Mouse (Mus musculus) limb, embryonic 11.5 days (tissue): ENCODE data around the gene Ctc1. TPM values are rescaled to one million over a fixed set of nuclear protein-coding genes. Genes with fewer than 3 reads are reported as not detected.

Source experiments
- ATAC-seq: fragments of 200-750 bp; cut with Nextera tagmentation; 2 replicates; pipeline ENCODE4 v1.8.0; 2017; ENCODE audit warnings: low read depth; ENCODE audit not compliant: insufficient number of reproducible peaks, low FRiP score, low TSS enrichment
- DNase-seq: peaks from one replicate; pipeline ENCODE4 v3.0.0-alpha.2; 2015; ENCODE audit warnings: low spot score
- H3K27ac ChIP-seq: fragments of 300-500 bp; sonication (generic); replicated peaks from 2 replicates; pipeline ENCODE4 v1.5.1; 2014; ENCODE audit warnings: low read depth, mild to moderate bottlenecking, low read length
- H3K27me3 ChIP-seq: fragments of 300-500 bp; sonication (generic); 2 replicates; pipeline ENCODE4 v1.6.1; 2014; ENCODE audit warnings: mild to moderate bottlenecking, low read length, mixed read lengths; ENCODE audit not compliant: control insufficient read depth, insufficient read depth
- H3K36me3 ChIP-seq: fragments of 300-500 bp; sonication (generic); 2 replicates; pipeline ENCODE4 v1.6.1; 2014; ENCODE audit warnings: mild to moderate bottlenecking, low read length, moderate library complexity, mixed read lengths; ENCODE audit not compliant: control insufficient read depth, insufficient read depth
- H3K4me1 ChIP-seq: fragments of 300-500 bp; sonication (generic); 2 replicates; pipeline ENCODE4 v1.6.1; 2014; ENCODE audit warnings: low read length, mixed read lengths; ENCODE audit not compliant: control insufficient read depth, insufficient read depth
- H3K4me2 ChIP-seq: fragments of 300-500 bp; sonication (generic); 2 replicates; pipeline ENCODE4 v1.6.1; 2014; ENCODE audit warnings: low read depth, mild to moderate bottlenecking, moderate library complexity; ENCODE audit not compliant: severe bottlenecking
- H3K4me3 ChIP-seq: fragments of 300-500 bp; sonication (generic); 2 replicates; pipeline ENCODE4 v1.5.1; 2014; ENCODE audit warnings: low read depth, low read length
- H3K9ac ChIP-seq: fragments of 300-500 bp; sonication (generic); 2 replicates; pipeline ENCODE4 v1.6.1; 2014; ENCODE audit warnings: mild to moderate bottlenecking, low read length
- H3K9me3 ChIP-seq: fragments of 300-500 bp; sonication (generic); 2 replicates; pipeline ENCODE4 v1.6.1; 2016; ENCODE audit warnings: low read length; ENCODE audit not compliant: control insufficient read depth
- WGBS: fragments of 180-500 bp; shearing (Covaris S2); extraction: QIAGEN DNeasy Blood & Tissue Kit; methylation state at CpG from one replicate; pipeline ENCODE4 v1.1.7; 2014; 5-methylcytosine and 5-hydroxymethylcytosine counted together
- polyA plus RNA-seq: library from polyadenylated mRNA; unstranded; fragments of >200 nt; fragmentation: Nextera tagmentation; extraction: Ambion mirVana; gene quantifications from 2 replicates; pipeline ENCODE4 v1.2.1, GENCODE M21; 2014

Gene Ctc1
- polyA plus RNA-seq, 1 experiment from 2014 or later, result 80.4 TPM

DNA sequence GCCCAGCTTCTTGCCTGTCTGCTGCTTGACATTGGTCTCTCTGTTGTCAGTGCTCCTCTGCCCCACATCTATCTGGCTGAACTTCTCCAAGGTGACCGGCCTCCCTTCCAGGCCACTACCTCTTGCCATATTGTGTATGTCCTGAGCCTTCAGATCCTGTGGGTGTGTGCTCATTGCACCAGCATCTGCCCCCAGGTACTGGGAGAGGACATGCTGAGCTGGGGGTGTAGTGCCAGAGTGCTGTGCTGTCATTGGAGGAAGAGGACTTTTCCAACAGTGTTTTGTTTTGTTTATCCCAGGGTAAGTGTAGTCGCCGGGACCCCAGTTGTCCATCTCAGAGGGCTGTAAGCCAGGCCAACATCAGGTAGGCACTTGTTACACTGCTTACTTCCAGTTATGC is 18.9 kb downstream of the Ctc1 start:
- Histone ChIP-seq H3K27ac (no peak overlapping the region), H3K27me3 (no peaks in the 10 kb centered on the region), H3K9ac (no peak overlapping the region), H3K4me1 (peaks cover 12% of the 10 kb centered on the region; the same call in 1 of the 2 replicates), H3K4me2 (no peak overlapping the region), H3K36me3 (peaks cover 20% of the 10 kb centered on the region), H3K4me3 (no peak overlapping the region), H3K9me3 (no peaks in the 10 kb centered on the region)
- no peak for DNase-seq
- ATAC-seq, result no peak
- 87% methylated on average over 3 of the region's 3 CpGs for WGBS

DNA sequence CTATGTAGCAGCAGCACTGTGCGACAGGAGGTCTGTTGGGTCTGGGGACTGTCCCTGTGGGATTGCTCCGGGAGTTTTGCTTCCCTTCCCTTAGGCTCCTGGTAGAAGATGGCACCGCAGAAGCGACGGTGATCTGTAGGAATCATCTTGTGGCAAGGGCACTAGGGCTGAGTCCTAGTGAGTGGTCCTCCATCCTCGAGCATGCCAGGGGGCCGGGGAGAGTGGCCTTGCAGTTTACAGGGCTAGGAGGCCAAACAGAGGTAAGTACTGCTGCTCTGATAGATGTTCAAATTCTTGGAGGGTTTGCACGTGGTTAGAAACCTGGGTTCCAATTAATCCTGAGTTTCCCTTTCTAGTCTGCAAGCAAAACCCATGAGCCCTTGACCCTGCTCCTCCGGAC is 19.7 kb downstream of the Ctc1 start:
- no peak overlapping the region for H3K27ac ChIP-seq
- H3K9ac ChIP-seq, result no peak overlapping the region
- H3K27me3 ChIP-seq, result no peaks in the 10 kb centered on the region
- peaks cover 12% of the 10 kb centered on the region; the same call in 1 of the 2 replicates for H3K4me1 ChIP-seq
- H3K36me3 ChIP-seq, result peaks cover 16% of the 10 kb centered on the region
- no peaks in the 10 kb centered on the region for H3K9me3 ChIP-seq
- DNase-seq (no peak), ATAC-seq (no peak)
- 85% methylated on average over 9 of the region's 9 CpGs for WGBS
- 0 out of 2 replicates have a peak overlapping the region, but pooled peaks have one; percentile 3 for H3K4me2 ChIP-seq
- no peak overlapping the region for H3K4me3 ChIP-seq

DNA sequence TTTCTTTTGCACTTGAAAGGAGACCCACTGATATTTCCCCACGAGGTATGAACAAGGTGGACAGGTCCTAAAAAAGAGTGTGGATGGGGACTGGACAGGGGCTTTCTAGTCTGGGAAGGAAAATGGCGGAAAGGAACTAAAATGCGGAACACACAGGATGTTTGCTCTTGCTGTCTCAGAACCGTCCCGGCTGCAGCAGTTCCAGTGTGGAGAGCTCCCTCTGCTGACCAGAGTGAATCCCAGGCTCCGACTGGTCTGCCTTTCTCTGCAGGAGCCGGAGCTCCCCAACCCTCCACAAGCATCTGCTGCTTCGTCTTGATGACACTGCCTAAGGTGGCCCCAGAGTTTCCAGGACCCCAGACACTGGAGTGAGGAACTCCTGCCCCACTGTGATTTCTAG is 20.1 kb downstream of the Ctc1 start:
- Histone ChIP-seq H3K4me1 (peaks cover 12% of the 10 kb centered on the region; the same call in 1 of the 2 replicates), H3K4me2 (peak overlapping the region; percentile 3; the same call in 1 of the 2 replicates), H3K9ac (no peak overlapping the region), H3K27ac (no peak overlapping the region), H3K9me3 (no peaks in the 10 kb centered on the region), H3K4me3 (no peak overlapping the region), H3K36me3 (peaks cover 12% of the 10 kb centered on the region), H3K27me3 (no peaks in the 10 kb centered on the region)
- WGBS, result 14% methylated on average over 8 of the region's 8 CpGs
- DNase-seq (peak; percentile 87), ATAC-seq (no peak)

DNA sequence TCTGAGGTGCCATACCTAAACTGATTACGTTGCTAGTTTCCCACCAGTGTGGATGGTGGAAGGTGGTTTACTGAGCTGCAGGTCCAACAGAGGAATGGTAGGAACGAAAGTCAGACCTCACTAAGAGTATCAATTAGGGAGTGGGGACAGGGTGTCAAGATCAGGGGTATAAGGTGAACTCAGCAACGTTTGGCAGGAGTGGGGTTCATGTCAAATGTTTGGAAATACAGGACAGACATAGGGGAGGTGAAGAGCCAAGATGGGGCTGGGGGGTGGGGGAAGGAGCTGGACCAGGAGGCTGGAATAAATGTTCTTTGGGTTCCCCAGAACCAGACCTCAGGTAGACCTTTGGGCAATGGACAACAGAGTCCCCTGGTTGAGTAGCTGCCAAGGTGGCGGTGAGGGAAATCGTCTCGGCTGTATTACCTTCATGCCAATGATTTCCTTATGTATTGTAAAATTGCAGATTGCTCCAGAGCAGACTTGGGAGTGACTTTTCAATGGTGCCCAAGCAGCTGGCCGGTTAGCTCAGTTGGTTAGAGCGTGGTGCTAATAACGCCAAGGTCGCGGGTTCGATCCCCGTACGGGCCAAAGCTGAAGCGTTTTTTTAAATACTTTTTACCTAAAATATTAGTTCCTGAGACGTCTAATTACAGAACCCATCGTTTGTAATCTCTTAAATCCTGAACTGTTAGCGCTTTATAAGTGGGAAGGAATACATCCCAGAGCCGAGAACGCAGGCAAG is 20.9 kb downstream of the Ctc1 start:
- no peak for ATAC-seq
- Histone ChIP-seq H3K9me3 (no peaks in the 10 kb centered on the region), H3K4me1 (peaks cover 12% of the 10 kb centered on the region; the same call in 1 of the 2 replicates), H3K4me3 (peak overlapping the region; percentile 71), H3K36me3 (peaks cover 5% of the 10 kb centered on the region), H3K27me3 (no peaks in the 10 kb centered on the region), H3K4me2 (peak overlapping the region; percentile 54), H3K9ac (peak overlapping the region; percentile 72), H3K27ac (peak overlapping the region; percentile 72; the same call in 1 of the 2 replicates)
- DNase-seq, result peak; percentile 97
- WGBS, result 10% methylated on average over 20 of the region's 20 CpGs

DNA sequence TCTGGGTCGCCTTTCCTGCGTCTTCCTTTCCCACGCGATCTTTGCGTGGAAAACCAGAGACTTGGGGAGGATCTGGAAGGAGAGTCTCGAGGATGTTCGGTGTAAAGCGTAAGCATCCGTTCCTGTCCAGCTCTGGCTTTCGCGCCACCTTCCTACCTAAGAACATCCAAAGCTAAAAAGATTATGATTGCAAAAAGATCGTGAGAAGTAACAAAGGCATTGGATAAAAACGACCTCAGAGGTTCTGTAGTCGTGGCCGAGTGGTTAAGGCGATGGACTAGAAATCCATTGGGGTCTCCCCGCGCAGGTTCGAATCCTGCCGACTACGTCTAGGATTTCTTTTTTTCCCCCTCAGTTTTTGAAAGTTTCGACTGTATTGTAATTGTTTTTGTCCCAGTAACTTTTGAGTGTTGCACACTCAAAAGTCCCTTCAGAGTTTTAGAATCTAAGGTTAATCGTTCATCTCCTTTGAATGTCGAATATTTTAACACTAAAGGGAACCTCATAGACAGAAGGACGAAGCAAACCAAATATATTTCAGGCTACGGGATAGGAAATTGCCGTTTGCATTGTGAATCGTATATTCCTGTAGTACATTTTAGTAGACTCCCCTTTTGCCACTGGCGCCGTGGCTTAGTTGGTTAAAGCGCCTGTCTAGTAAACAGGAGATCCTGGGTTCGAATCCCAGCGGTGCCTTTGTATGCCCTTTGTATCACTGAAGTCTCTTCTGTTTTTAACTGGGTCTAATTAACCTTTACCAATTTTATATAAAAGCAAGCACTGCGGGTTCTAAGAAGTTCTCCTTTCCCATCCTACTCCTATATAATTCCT is 21.7 kb downstream of the Ctc1 start:
- ATAC-seq, result peak; percentile 18; the same call in 1 of the 2 replicates
- Histone ChIP-seq H3K36me3 (peaks cover 5% of the 10 kb centered on the region; the same call in 1 of the 2 replicates), H3K27ac (peak overlapping the region; percentile 72; the same call in 1 of the 2 replicates), H3K9ac (peak overlapping the region; percentile 72), H3K4me3 (peak overlapping the region; percentile 71), H3K9me3 (no peaks in the 10 kb centered on the region), H3K4me2 (peak overlapping the region; percentile 54), H3K27me3 (no peaks in the 10 kb centered on the region), H3K4me1 (peaks cover 12% of the 10 kb centered on the region; the same call in 1 of the 2 replicates)
- WGBS, result under 1% methylated on average over 34 of the region's 34 CpGs
- peak; percentile 95 for DNase-seq

DNA sequence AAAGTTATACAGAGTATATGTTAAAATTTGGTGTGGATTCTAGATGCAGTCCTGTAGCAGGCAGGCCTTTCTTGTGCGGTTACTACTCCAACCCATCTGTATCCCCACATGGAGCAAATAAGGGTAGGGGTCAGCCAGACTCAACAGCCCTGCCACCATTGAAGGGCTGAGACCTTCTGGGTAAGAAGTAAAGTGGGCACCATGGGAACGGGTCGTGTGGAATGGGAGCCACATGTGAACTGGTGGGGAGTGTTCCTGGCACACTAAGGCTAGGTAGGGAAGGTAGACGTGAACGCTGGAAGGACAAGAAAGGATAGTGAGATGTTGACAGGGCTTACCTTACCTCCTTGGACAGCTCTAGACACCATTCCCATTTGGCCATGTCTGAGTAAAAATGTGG is 22.5 kb downstream of the Ctc1 start:
- Histone ChIP-seq H3K9me3 (no peaks in the 10 kb centered on the region), H3K27ac (no peak overlapping the region), H3K36me3 (peaks cover 5% of the 10 kb centered on the region; the same call in 1 of the 2 replicates), H3K4me1 (peaks cover 12% of the 10 kb centered on the region; the same call in 1 of the 2 replicates), H3K9ac (no peak overlapping the region), H3K4me3 (peak overlapping the region; percentile 5; the same call in 1 of the 2 replicates), H3K4me2 (no peak overlapping the region; the same call in 1 of the 2 replicates), H3K27me3 (no peaks in the 10 kb centered on the region)
- DNase-seq (peak; percentile 25), ATAC-seq (no peak)
- 72% methylated on average over 5 of the region's 5 CpGs for WGBS

DNA sequence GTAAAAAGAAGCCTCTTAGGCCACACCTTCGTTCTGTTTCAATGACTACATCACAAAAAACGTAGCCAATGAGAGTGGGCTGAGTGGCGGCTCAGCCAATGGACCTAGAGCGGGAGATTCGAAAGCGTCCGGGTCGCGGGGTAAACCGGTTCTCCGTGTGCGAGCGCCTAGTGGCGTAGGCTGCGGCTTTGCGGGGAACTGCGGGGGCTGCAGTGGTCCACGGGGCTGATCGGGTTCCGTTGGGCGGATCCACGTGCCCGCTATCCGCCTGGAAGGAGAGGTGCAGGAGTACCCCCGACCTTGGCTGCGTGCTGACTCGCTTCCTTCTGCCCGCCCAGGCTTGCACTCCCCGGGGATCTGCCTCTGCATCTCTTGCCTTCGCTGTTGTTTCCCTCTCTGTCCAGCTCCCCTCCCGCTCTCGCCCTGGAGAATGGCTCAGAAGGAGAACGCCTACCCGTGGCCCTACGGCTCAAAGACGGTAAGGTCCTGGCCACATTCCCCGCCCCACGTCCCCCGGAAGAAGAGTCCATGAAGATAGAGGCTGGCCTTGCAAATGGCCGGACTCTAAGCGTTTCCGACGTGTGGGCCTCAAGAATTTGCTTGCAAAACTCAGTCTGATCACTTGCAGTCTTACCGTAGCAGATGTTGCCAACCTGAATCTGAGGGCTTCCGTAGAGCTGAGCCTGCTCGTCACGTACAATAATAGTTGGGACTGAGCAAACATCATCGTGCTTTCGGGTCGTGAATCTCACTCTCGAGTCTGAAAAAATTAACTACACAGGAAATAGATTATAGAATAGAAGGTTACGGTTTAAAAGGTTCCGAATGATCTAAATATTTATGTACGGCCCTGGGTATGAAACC is 30.1 kb downstream of the Ctc1 start, which contains the start of gene Aurkb:
Aurkb (plus strand) TSS at position 117 of the 864 bp plus-strand sequence.
- Histone ChIP-seq H3K27me3 (no peaks in the 10 kb centered on the region), H3K4me1 (peaks cover 8% of the 10 kb centered on the region), H3K4me2 (peak within 1 kb of the TSS; percentile 83), H3K27ac (peak within 1 kb of the TSS; percentile 90), H3K9ac (peak within 1 kb of the TSS; percentile 87), H3K4me3 (peak within 1 kb of the TSS; percentile 94), H3K36me3 (peaks cover 10% of the 10 kb centered on the region; the same call in 1 of the 2 replicates), H3K9me3 (no peaks in the 10 kb centered on the region)
- DNase-seq (peak; percentile 91), ATAC-seq (peak; percentile 80)
- WGBS, result under 1% methylated on average over 54 of the region's 54 CpGs
